Mouse (Mus musculus): Measurements from ENCODE around the gene Slc25a40. TPM values are rescaled to one million over a fixed set of nuclear protein-coding genes. Genes with fewer than 3 reads are reported as not detected.

Gene Slc25a40
- total RNA-seq (2021), result 1 to 10 TPM; 3.9 to 4.2 TPM
- long read RNA-seq, experiment 1, partial matches to known transcripts, result 0 of 2 reads
- long read RNA-seq, experiment 1, other reads (novel, unspliced or antisense), result 0 of 2 reads
- long read RNA-seq, experiment 2, partial matches to known transcripts, result 0 of 2 reads
- long read RNA-seq, experiment 2, other reads (novel, unspliced or antisense), result 1 of 2 reads

GRCm38 (mm10) chr5:8422157-8422931 is at the start of gene Slc25a40, which contains the start of gene Dbf4:
Gene Slc25a40, plus strand, starts transcription at chr5:8422850.
Gene Dbf4, minus strand, starts transcription at chr5:8422716.
- intact Hi-C loops (cut with DNase I), result no loop called here
- peak; percentile 87 for DNase-seq

- DNase-seq, result no peak
- intact Hi-C loops (cut with DNase I), result no loop called here
Observed at GRCm38 (mm10) chr5:8373415-8373814, 49.2 kb upstream of the Slc25a40 start.

- no peak for DNase-seq
- intact Hi-C loops (cut with DNase I), result no loop called here
Observed at GRCm38 (mm10) chr5:8374297-8374906, 48.2 kb upstream of the Slc25a40 start.

GRCm38 (mm10) chr5:8393891-8394583 is 28.6 kb upstream of the Slc25a40 start:
- intact Hi-C loops (cut with DNase I), result no loop called here
- DNase-seq, result no peak

GRCm38 (mm10) chr5:8397587-8398249 is 24.9 kb upstream of the Slc25a40 start:
- intact Hi-C loops (cut with DNase I), result no loop called here
- no peak for DNase-seq

- intact Hi-C loops (cut with DNase I), result no loop called here
- DNase-seq, result no peak
Observed at GRCm38 (mm10) chr5:8408746-8409145, 13.9 kb upstream of the Slc25a40 start.

GRCm38 (mm10) chr5:8416683-8417413 is 5.8 kb upstream of the Slc25a40 start:
- intact Hi-C loops (cut with DNase I), result no loop called here

GRCm38 (mm10) chr5:8417443-8417842 is 5.2 kb upstream of the Slc25a40 start:
- intact Hi-C loops (cut with DNase I), result no loop called here
- DNase-seq, result no peak

More at GRCm38 (mm10) chr5:8416683-8417413, 5.8 kb upstream of the Slc25a40 start:
- DNase-seq, result no peak

GRCm38 (mm10) chr5:8421424-8421823 is 1.2 kb upstream of the Slc25a40 start:
- intact Hi-C loops (cut with DNase I), result no loop called here
- no peak for DNase-seq

- intact Hi-C loops (cut with DNase I), result no loop called here
- no peak for DNase-seq
Observed at GRCm38 (mm10) chr5:8422932-8423928, 580 bp downstream of the Slc25a40 start.

GRCm38 (mm10) chr5:8424116-8424515 is 1.5 kb downstream of the Slc25a40 start:
- no peak for DNase-seq
- intact Hi-C loops (cut with DNase I), result no loop called here

GRCm38 (mm10) chr5:8425899-8426298 is 3.2 kb downstream of the Slc25a40 start:
- intact Hi-C loops (cut with DNase I), result no loop called here

GRCm38 (mm10) chr5:8437481-8438156 is 15.0 kb downstream of the Slc25a40 start:
- intact Hi-C loops (cut with DNase I), result no loop called here
- DNase-seq, result no peak

More at GRCm38 (mm10) chr5:8425899-8426298, 3.2 kb downstream of the Slc25a40 start:
- DNase-seq, result no peak

GRCm38 (mm10) chr5:8439095-8439494 is 16.4 kb downstream of the Slc25a40 start:
- intact Hi-C loops (cut with DNase I), result no loop called here
- DNase-seq, result no peak

- intact Hi-C loops (cut with DNase I), result no loop called here
Observed at GRCm38 (mm10) chr5:8455565-8455964, 32.9 kb downstream of the Slc25a40 start.

GRCm38 (mm10) chr5:8456561-8456960 is 33.9 kb downstream of the Slc25a40 start:
- DNase-seq, result no peak
- intact Hi-C loops (cut with DNase I), result no loop called here

More at GRCm38 (mm10) chr5:8455565-8455964, 32.9 kb downstream of the Slc25a40 start:
- DNase-seq, result no peak

- DNase-seq, result no peak
- intact Hi-C loops (cut with DNase I), result no loop called here
Observed at GRCm38 (mm10) chr5:8487989-8488700, 65.5 kb downstream of the Slc25a40 start.
